Mouse (Mus musculus) midbrain, postnatal 0 days (tissue): ENCODE measurements around the gene Colgalt2. TPM values are rescaled to one million over a fixed set of nuclear protein-coding genes. Genes with fewer than 3 reads are reported as not detected.
"Not testable (repeated sequence)": the region's sequence is repeated elsewhere in the genome, so short reads cannot be mapped to it uniquely, and the experiment has no call there.

Experiments
- ATAC-seq: fragments of 200-750 bp; cut with Nextera tagmentation; 2 replicates; pipeline ENCODE4 v1.8.0; 2017; ENCODE audit warnings: moderate number of reproducible peaks, mild to moderate bottlenecking, moderate TSS enrichment, moderate library complexity; ENCODE audit not compliant: low FRiP score
- DNase-seq: peaks from one replicate; pipeline ENCODE4 v3.0.0-alpha.2; 2015; ENCODE audit warnings: low spot score
- H3K27ac ChIP-seq: fragments of 300-500 bp; sonication (generic); 2 replicates; pipeline ENCODE4 v1.5.1; 2014; ENCODE audit warnings: low read depth, mild to moderate bottlenecking, low read length, mixed read lengths
- H3K27me3 ChIP-seq: fragments of 300-500 bp; sonication (generic); 2 replicates; pipeline ENCODE4 v1.6.1; 2014; ENCODE audit warnings: low read length, control low read depth, mixed read lengths; ENCODE audit not compliant: insufficient read depth
- H3K36me3 ChIP-seq: fragments of 300-500 bp; sonication (generic); 2 replicates; pipeline ENCODE4 v1.6.1; 2014; ENCODE audit warnings: low read length, control low read depth, mixed read lengths; ENCODE audit not compliant: insufficient read depth
- H3K4me1 ChIP-seq: fragments of 300-500 bp; sonication (generic); 2 replicates; pipeline ENCODE4 v1.6.1; 2014; ENCODE audit warnings: mild to moderate bottlenecking, control low read depth, antibody characterized with exemption, low read length, mixed read lengths; ENCODE audit not compliant: insufficient read depth
- H3K4me2 ChIP-seq: fragments of 300-500 bp; sonication (generic); 2 replicates; pipeline ENCODE4 v1.6.1; 2014; ENCODE audit warnings: low read depth, mild to moderate bottlenecking, low read length, mixed read lengths; ENCODE audit not compliant: poor library complexity, severe bottlenecking
- H3K4me3 ChIP-seq: fragments of 300-500 bp; sonication (generic); 2 replicates; pipeline ENCODE4 v1.5.1; 2014; ENCODE audit warnings: low read depth, mild to moderate bottlenecking, low read length, moderate library complexity
- H3K9ac ChIP-seq: fragments of 300-500 bp; sonication (generic); replicated peaks from 2 replicates; pipeline ENCODE4 v1.6.1; 2014; ENCODE audit warnings: mild to moderate bottlenecking, low read length, moderate library complexity, mixed read lengths; ENCODE audit not compliant: poor library complexity, severe bottlenecking
- H3K9me3 ChIP-seq: fragments of 300-500 bp; sonication (generic); 2 replicates; pipeline ENCODE4 v1.6.1; 2016; ENCODE audit warnings: low read length, control low read depth
- CTCF ChIP-seq: IDR thresholded peaks from 2 replicates; pipeline ENCODE4 v1.5.1; 2016; ENCODE audit warnings: antibody characterized with exemption, mild to moderate bottlenecking
- WGBS: fragments of 180-500 bp; shearing (Covaris S2); extraction: QIAGEN DNeasy Blood & Tissue Kit; methylation state at CpG from one replicate; pipeline ENCODE4 v1.1.7; 2014; 5-methylcytosine and 5-hydroxymethylcytosine counted together
- polyA plus RNA-seq: library from polyadenylated mRNA; unstranded; fragments of >200 nt; fragmentation: Nextera tagmentation; extraction: Ambion mirVana; gene quantifications from 2 replicates; pipeline ENCODE4 v1.2.1, GENCODE M21; 2015
- total RNA-seq: library from RNA; depleted of rRNA; stranded (reverse); fragments of >200 nt; gene quantifications from 2 replicates; pipeline ENCODE4 v1.2.3, GENCODE M21; 2014

The Colgalt2 gene
- total and polyA plus RNA-seq, 2 experiments from 2014 or later = 5.3 to 14.2 TPM

DNA sequence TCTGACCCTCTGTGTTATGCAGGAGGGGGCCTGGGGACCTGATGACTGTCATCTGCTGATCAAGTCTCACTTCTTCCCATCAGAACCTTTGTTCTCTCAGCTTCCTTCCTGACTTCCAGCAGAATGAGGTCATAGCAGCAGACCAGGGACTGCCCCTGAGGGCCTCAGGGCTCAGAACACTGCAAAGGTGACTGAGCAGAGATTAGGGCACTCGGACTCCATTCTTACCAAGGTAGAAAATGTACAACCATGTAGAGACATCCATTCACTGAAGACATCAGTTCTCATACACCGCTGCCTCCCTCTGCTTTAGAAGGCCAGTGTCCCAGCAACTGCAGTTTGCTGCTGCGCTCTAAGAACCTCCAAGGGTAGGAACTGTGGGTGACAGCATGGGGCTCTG lies 23.4 kb downstream of the Colgalt2 start:
- no peak for DNase-seq
- Histone ChIP-seq H3K4me1 (no peaks in the 10 kb centered on the region; the same call in 1 of the 2 replicates), H3K9me3 (no peaks in the 10 kb centered on the region), H3K9ac (no peak overlapping the region), H3K4me3 (no peak overlapping the region), H3K36me3 (no peaks in the 10 kb centered on the region), H3K27ac (peak overlapping the region; percentile 26; the same call in 1 of the 2 replicates), H3K4me2 (no peak overlapping the region), H3K27me3 (no peaks in the 10 kb centered on the region)
- ATAC-seq = no peak
- 82% methylated on average over 3 of the region's 3 CpGs for WGBS
- no peak for TF ChIP-seq CTCF

DNA sequence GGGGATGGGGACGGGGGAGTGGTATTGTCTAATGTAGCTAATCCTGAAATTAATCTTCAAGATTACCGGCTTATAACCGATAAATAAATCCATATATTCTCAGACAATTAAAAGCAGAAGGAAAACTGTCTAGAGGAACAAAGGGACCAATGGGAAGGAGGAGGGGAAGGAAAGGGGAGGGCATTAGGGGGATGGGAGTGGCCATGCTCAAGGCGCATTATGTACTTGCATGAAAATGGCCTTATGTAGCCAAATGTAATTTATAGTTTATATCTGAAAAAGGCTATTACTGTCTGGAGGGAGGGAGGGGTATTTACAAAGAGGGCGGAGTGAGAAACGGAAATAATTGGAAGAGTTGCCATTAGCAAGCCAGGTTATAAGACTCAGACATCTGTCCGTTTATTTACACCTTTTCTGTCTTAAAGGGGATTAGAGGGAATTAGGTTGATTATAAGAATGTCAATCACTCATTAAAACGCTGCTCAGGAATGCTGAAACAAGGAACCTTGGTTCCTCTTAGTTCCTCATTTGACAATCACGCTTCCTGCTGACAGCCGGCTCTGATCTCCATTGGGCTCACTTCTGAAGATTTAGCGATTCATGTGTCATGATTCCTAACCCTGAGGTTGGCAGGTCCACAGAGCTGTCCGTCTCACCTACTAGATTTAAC lies 28.4 kb downstream of the Colgalt2 start:
- TF ChIP-seq CTCF = no peak
- Histone ChIP-seq H3K4me2 (0 out of 2 replicates have a peak overlapping the region, but pooled peaks have one; percentile 7), H3K27ac (no peak overlapping the region), H3K9ac (no peak overlapping the region), H3K4me1 (no peaks in the 10 kb centered on the region; the same call in 1 of the 2 replicates), H3K27me3 (no peaks in the 10 kb centered on the region), H3K36me3 (no peaks in the 10 kb centered on the region), H3K9me3 (no peaks in the 10 kb centered on the region), H3K4me3 (no peak overlapping the region)
- ATAC-seq (0 out of 2 replicates have a peak, but pooled peaks have one; percentile 31), DNase-seq (no peak)
- WGBS = 47% methylated on average over 12 of the region's 12 CpGs

DNA sequence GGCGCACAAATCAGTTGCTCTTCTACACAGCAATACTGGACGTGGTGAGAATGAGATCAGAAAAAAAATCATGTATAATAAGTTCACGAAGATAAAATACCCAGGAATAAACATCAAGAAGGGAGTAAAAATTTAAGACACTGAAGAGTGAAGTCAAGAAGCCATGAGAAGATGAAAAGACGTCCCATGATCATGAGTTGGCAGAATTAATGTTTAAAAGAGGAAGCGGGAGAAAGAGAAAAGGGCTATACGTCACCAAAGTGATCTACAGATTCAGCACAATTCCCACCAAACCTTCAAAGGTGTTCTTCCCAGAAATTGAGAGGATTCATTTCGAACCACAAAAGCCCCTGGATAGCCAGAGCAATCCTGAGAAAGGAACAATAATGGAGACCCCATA lies 30.2 kb downstream of the Colgalt2 start:
- TF ChIP-seq CTCF = no peak
- H3K4me3 ChIP-seq = no peak overlapping the region
- H3K27ac ChIP-seq = no peak overlapping the region
- no peaks in the 10 kb centered on the region for H3K4me1 ChIP-seq
- ATAC-seq (no peak), DNase-seq (no peak)
- H3K36me3 ChIP-seq = no peaks in the 10 kb centered on the region
- WGBS = 88% methylated on average over 7 of the region's 7 CpGs
- no peaks in the 10 kb centered on the region for H3K9me3 ChIP-seq
- H3K9ac ChIP-seq = no peak overlapping the region
- no peaks in the 10 kb centered on the region for H3K27me3 ChIP-seq
- no peak overlapping the region for H3K4me2 ChIP-seq

DNA sequence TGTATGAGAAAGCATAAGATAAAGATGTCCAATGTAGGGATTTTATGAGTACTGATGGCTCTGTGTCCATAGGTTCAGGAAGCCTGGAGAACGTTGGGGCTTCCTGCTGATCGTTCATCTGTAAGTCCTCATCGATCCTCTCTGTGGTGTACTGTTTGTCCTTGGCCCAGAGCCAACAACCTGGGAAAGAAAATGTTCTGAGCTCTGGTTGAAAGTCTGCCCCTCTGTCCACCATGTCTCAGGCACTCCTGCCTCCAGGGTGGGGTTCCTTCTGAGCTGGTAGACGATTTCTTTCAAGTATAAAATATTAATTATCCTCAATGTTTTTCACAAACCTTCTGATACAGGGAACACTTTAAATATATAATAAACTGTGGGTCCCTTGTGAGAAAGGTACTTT lies 34.5 kb downstream of the Colgalt2 start:
- ATAC-seq (no peak), DNase-seq (no peak)
- TF ChIP-seq CTCF = no peak
- no peak overlapping the region for H3K9ac ChIP-seq
- no peaks in the 10 kb centered on the region for H3K27me3 ChIP-seq
- no peaks in the 10 kb centered on the region for H3K36me3 ChIP-seq
- H3K4me1 ChIP-seq = no peaks in the 10 kb centered on the region
- no peaks in the 10 kb centered on the region for H3K9me3 ChIP-seq
- H3K27ac ChIP-seq = no peak overlapping the region
- WGBS = 59% methylated on average over 4 of the region's 4 CpGs
- no peak overlapping the region for H3K4me3 ChIP-seq
- no peak overlapping the region for H3K4me2 ChIP-seq

DNA sequence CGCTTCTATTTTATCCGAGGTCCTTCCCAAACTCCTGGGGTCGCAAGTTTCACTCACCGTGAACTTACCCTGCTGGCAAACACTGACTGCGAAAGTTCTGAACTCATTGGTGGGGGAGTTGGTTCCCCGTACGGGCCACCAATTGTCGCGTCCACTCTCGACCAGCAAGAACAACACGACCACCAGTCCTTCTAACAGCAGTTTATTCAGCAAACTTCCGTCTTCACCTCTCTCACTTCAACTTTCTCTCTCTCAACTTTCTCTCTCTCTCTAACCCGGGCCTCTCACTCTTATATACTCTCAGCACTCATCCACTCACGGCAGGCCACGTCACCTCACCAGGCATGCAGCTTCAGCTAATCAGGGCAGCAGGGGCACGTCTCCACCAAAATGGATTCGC lies 37.9 kb downstream of the Colgalt2 start:
- H3K27ac ChIP-seq, H3K4me1 ChIP-seq, H3K4me2 ChIP-seq, H3K9ac ChIP-seq, ATAC-seq, H3K27me3 ChIP-seq, H3K4me3 ChIP-seq, H3K9me3 ChIP-seq, H3K36me3 ChIP-seq, DNase-seq: not testable (repeated sequence)
- 84% methylated on average over 15 of the region's 17 CpGs for WGBS

DNA sequence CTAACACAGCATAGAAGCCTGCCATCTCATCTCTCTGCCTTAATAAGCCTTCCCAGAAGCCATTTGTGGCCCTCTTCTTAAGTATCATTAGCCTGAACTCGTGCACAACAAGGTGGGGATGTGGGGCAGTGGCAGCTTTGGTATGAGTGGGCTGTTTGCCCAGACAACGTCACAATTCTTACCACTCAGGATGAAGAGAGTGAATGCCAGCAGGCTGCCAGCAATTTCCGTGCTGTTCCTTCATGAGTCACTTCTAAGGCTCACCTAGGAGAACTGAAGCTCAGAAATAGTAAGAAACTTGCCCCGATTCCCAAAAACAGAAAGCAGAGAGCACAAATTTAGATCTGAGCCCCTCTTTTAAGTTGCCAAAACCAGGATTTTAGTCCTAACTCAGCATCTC lies 39.8 kb downstream of the Colgalt2 start:
- H3K27ac ChIP-seq = no peak overlapping the region
- 70% methylated on average over 4 of the region's 4 CpGs for WGBS
- H3K27me3 ChIP-seq = no peaks in the 10 kb centered on the region
- H3K4me2 ChIP-seq = no peak overlapping the region
- DNase-seq (no peak), ATAC-seq (no peak)
- H3K9ac ChIP-seq = no peak overlapping the region
- no peak overlapping the region for H3K4me3 ChIP-seq
- no peaks in the 10 kb centered on the region for H3K36me3 ChIP-seq
- H3K9me3 ChIP-seq = no peaks in the 10 kb centered on the region
- no peaks in the 10 kb centered on the region for H3K4me1 ChIP-seq
- no peak for TF ChIP-seq CTCF
